Mouse (Mus musculus): ENCODE results near the gene Ngfr.

DNA sequence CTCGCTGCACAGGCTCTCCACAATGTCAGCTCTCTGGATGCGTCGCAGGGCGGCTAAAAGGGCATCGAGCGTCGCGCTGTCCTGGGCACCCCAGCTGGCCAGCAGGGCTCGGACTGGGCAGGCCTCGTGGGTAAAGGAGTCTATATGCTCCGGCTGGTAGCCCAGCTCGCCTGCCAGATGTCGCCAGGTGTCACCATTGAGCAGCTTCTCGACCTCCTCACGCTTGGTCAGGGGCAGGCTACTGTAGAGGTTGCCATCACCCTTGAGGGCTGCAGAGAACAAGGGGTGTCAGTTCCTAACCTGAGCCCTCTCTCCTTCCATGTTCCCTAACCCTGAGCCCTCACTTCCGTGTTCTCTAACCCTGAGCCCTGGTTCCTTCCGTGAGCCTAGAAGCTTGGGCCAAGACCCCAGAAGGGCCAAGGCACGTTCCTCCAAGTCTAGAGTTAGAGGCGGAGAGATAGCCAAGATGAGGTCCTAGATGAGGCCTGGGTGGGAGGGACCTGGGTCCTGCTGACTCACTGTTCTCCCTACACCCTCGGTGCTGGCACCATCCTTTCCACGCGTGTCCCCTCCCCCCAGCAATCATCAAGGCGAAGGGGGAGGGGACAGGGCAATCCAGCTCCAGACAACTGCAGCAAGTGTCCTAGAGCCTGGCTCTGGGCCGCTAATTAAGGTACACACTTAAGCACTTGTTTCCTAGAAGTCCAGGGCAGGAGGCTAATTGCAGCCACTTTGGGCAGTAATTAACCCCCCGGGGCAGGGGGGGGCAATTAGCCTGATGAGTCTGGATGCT is 16.5 kb downstream of the Ngfr start:
- no peak for TF ChIP-seq CTCF (IDR thresholded peaks at IDR 0.05; ENCODE audit: insufficient read depth, low read depth, low read length)
- TF ChIP-seq POLR2A (IDR thresholded peaks at IDR 0.05; ENCODE audit: insufficient read depth, low read depth, low read length) = no peak
